Mouse (Mus musculus) liver, embryonic 14.5 days (tissue): ENCODE data around the gene Nkx2-9.

Experiments
- CTCF ChIP-seq: IDR thresholded peaks from 2 replicates; pipeline ENCODE4 v1.5.1; 2016; ENCODE audit warnings: antibody characterized with exemption, low read depth, control low read depth
- EP300 ChIP-seq: IDR thresholded peaks from 2 replicates; pipeline ENCODE4 v1.6.1; 2016; ENCODE audit warnings: antibody characterized with exemption, low read depth

DNA sequence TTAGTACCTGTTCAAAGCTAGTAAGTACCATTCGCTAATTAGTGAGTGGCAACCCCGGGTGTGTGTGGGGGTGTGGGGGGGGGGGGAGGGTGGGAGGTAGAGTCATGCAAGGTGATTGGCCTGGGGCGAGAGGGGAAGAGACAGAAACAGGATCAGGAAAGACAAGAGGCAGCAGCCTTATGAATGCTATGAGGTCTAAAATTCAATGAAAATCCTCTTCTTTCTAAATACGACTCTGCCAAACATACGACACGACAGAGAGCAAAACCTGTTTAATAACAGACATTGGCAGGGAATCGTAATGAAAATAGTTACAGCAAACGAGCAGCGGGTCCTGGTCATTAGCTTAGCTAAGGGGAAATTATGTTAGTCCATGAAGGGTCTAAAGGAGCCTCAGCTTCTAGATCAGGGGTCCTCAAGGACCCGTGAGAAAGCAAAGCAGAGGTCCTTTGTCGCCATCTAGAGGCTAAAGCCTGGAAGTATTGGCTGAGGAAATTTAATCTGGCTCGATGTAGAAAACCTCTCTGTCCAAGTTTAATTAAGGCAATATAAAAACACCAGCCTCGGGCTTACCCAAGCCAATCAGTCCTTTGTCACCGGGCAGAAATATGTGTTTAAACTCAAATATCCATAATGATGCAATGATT, 23.6 kb upstream of the Nkx2-9 start:
- TF ChIP-seq CTCF (peak; percentile 52), EP300 (no peak)
